Mouse (Mus musculus) adrenal gland, postnatal 14 days (tissue): ENCODE data around the gene Uxs1. TPM values are rescaled to one million over a fixed set of nuclear protein-coding genes. Genes with fewer than 3 reads are reported as not detected.

Source experiments
- DNase-seq: peaks from one replicate; pipeline ENCODE4 v3.0.0; 2021; ENCODE audit warnings: mixed read lengths
- total RNA-seq: library from RNA; stranded (reverse); gene quantifications from 2 replicates; pipeline ENCODE4 v1.2.3, GENCODE M21; 2021

Gene Uxs1
- total RNA-seq, 1 experiment from 2014 or later, result 36.4 TPM

DNA sequence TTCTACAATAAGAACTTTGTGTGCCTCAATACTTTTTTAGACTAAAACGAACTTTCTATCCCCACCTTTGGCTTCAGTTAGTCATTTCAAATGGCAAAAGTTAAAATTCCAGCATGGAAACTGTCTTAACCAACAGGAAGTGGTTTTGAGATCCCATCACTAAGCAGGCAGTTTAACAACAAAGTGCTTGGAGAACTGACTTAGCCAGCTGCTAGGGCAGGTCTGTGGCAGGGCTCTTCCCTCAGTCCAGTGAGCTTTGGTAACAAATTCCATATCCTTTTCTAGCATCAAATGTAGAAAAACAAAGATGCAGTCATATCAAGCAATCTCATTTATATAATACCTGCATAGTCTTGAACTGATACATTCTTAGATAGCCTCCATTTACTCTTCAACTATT is 105.1 kb downstream of the Uxs1 start:
- DNase-seq, result no peak

DNA sequence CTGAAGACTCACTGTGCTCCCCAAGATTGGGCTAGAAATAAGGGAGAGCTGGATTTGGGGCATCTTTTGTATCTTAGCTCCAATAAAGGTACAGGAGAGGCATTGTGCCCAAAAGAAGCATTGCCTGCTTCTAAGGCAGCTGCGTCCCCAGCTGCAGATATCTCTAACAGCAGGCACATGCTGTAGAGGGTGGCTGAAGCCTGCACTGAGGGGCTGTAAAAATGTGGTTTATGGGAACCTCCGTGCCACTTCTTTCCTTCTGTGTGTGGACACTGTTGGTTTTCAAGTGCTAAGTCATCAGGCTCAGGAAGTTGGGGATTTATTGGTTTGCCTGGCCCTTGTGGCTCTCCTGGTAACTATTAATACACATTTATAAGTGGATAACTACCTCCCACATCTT is 108.8 kb downstream of the Uxs1 start:
- DNase-seq, result no peak

DNA sequence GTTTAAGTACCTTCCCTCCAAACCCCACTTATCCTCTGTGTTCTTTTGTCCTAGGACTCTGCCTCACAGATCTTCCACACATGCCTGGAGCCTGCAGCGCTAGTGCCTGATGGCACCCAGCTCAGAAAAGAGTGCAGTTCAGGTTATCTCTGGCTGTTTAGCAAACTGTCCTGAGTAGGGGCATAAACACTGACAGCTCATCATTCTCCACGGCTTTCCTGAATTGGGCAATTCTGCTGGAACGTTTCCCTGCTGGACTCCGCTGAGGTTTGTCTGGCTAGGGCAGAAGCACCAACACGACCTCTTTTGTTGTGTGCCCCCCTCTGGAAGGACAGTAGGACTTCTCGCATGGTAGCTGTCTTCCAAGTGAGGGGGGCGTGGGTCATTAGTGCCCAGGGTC is 109.6 kb downstream of the Uxs1 start:
- peak; percentile 65 for DNase-seq

DNA sequence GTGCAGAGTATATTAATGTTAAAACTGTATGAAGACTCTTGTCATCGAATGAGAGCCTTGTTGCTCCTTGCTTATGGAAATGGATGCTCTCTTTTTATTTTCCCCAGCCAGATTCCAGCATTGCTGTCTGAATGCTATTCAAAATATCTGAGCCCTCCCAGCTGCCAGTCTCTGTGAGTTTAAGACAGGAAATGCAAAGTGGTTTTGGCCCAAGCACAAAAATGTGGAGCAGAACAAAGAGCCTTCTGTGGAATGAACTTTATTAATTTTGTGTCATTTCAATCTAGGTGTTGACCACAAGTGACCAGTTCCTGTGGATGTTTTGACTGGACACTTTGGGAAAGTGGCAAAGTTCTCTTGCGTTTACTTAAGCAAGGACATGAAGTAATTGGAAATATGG is 112.8 kb downstream of the Uxs1 start:
- DNase-seq, result no peak

DNA sequence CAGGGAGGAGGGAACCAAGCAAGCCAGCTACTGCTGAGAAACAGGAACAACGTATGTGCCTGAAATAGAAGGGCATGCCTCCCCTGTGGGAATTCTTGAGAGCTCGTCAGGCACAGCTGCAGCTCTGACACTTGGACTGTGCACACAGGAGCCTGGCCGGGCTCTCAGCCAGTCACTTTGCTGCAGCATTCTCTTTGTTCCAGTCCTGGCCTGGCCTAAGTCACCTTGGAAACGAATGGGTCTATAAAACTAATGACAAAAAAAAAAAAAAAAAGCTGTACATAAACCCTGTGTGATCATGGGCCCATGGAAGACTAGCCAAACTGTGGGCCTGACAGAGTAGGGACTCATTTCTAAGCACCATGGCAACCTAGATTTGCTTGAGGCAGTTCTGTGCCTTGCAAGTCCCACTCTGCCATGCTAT is 129.0 kb downstream of the Uxs1 start:
- no peak for DNase-seq

Other genes starting within 250 kb of the Uxs1 start
- gene 1500015O10Rik, start 97.2 kb downstream of the Uxs1 start, total RNA-seq, result 91.3 and 108 TPM in 2 replicates
- 49.8 and 53.3 TPM in 2 replicates for gene Tpp2, start 105.8 kb upstream of the Uxs1 start, total RNA-seq
- gene Mettl21c, start 192.2 kb upstream of the Uxs1 start, total RNA-seq, result not detected in 2 replicates
- gene Gm8251, start 234.1 kb upstream of the Uxs1 start, total RNA-seq, result 0.08 TPM in 1 of 2 replicates, not detected in the other